Mouse (Mus musculus) ES-Bruce4 (cell line): ENCODE results near the gene Nmi. TPM values are rescaled to one million over a fixed set of nuclear protein-coding genes. Genes with fewer than 3 reads are reported as not detected.

Experiments used
- H3K27ac ChIP-seq: 2 replicates; pipeline ENCODE4 v1.5.1; 2012; ENCODE audit warnings: low read length, inconsistent platforms; ENCODE audit not compliant: insufficient read depth
- H3K27me3 ChIP-seq: 2 replicates; pipeline ENCODE4 v1.6.1; 2012; ENCODE audit warnings: mild to moderate bottlenecking, low read length, inconsistent platforms; ENCODE audit not compliant: control insufficient read depth, poor library complexity, insufficient read depth, severe bottlenecking
- H3K36me3 ChIP-seq: 2 replicates; pipeline ENCODE4 v1.6.1; 2012; ENCODE audit warnings: inconsistent platforms, mild to moderate bottlenecking, low read length, moderate library complexity; ENCODE audit not compliant: control insufficient read depth, poor library complexity, insufficient read depth, severe bottlenecking
- H3K4me1 ChIP-seq: one replicate; pipeline ENCODE4 v1.8.1; 2011; ENCODE audit warnings: low read length; ENCODE audit not compliant: control insufficient read depth, insufficient read depth
- H3K4me3 ChIP-seq: 2 replicates; pipeline ENCODE4 v1.5.1; 2011; ENCODE audit warnings: low read depth, mild to moderate bottlenecking, low read length
- H3K9ac ChIP-seq: 2 replicates; pipeline ENCODE4 v1.6.1; 2012; ENCODE audit warnings: low read depth, mild to moderate bottlenecking, inconsistent platforms; ENCODE audit not compliant: poor library complexity, severe bottlenecking
- H3K9me3 ChIP-seq: replicated peaks from 2 replicates; pipeline ENCODE4 v1.6.1; 2012; ENCODE audit warnings: mild to moderate bottlenecking, low read length, inconsistent platforms; ENCODE audit not compliant: control insufficient read depth, poor library complexity, insufficient read depth, severe bottlenecking
- CTCF ChIP-seq: IDR thresholded peaks from one replicate; pipeline ENCODE4 v1.8.1; 2011; ENCODE audit warnings: low read depth, low read length
- EP300 ChIP-seq: IDR thresholded peaks from 2 replicates; pipeline ENCODE4 v1.6.1; 2011; ENCODE audit warnings: low read depth, low read length; ENCODE audit not compliant: insufficient read depth
- POLR2A ChIP-seq: IDR thresholded peaks from one replicate; pipeline ENCODE4 v1.8.1; 2011; ENCODE audit warnings: low read length; ENCODE audit not compliant: insufficient read depth
- polyA plus RNA-seq: library from polyadenylated mRNA; stranded (reverse); fragments of >200 nt; gene quantifications from 2 replicates; pipeline ENCODE4 v1.2.4, GENCODE M21; 2011; ENCODE audit warnings: low read depth; ENCODE audit not compliant: missing spikeins, insufficient read depth, insufficient read length

The Nmi gene
- polyA plus RNA-seq, 1 experiment: 3.6 TPM

- Histone ChIP-seq H3K27ac (no peak overlapping the region), H3K27me3 (no peaks in the 10 kb centered on the region), H3K9me3 (0 out of 2 replicates have a peak, but pooled peaks cover 3% of the 10 kb centered on the region), H3K9ac (no peak overlapping the region), H3K36me3 (no peaks in the 10 kb centered on the region), H3K4me1 (no peaks in the 10 kb centered on the region), H3K4me3 (no peak overlapping the region)
- TF ChIP-seq CTCF (no peak), EP300 (no peak), POLR2A (no peak)
Measured at GRCm38 (mm10) chr2:51905637-51906036, 67.7 kb downstream of the Nmi start.

Other genes starting within 250 kb of the Nmi start
- 4.3 and 4.8 TPM in 2 replicates for gene Rbm43, start 38.3 kb downstream of the Nmi start, polyA plus RNA-seq
- gene Tnfaip6, start 64.5 kb upstream of the Nmi start, polyA plus RNA-seq: 2.1 and 2.8 TPM in 2 replicates
- 237 and 249 TPM in 2 replicates for gene Rif1, start 99.3 kb upstream of the Nmi start, polyA plus RNA-seq